Mouse (Mus musculus): ENCODE results near the gene Col4a6.

GRCm38 (mm10) chrX:141475110-141475509 lies 1.2 kb upstream of the Col4a6 start, which contains the start of gene Col4a5:
- TF ChIP-seq CTCF (conservative IDR thresholded peaks at IDR 0.05; ENCODE audit: low read length) (no peak), POU5F1 (IDR thresholded peaks at IDR 0.05; ENCODE audit: borderline replicate concordance, low read length) (no peak)
